Comparison of ENCODE assay signal across 9 mouse cellular contexts in genomic region chr16:11060645-11061044, GRCm38 (mm10). TPM values are rescaled to one million over a fixed set of nuclear protein-coding genes. Genes with fewer than 3 reads are reported as not detected.
DNase-seq lines count a peak whose midpoint lies in the region; ATAC-seq and TF ChIP-seq lines count a peak whose summit lies in the region.
"Had no signal": no experiment of that assay in that cellular context is flagged by ENCODE, and none has a peak within 500 bp of the region (broad histone marks: within the 10 kb centered on the region; RNA-seq: fewer than 3 reads in every experiment).

Snn (plus strand) TSS chr16:11060945.

- WGBS in kidney, embryonic 15.5 days = 87% methylated on average over 4 of the region's 4 CpGs
- 88% methylated on average over 4 of the region's 4 CpGs for WGBS in heart, embryonic 16.5 days
- WGBS in limb, embryonic 11.5 days = 84% methylated on average over 4 of the region's 4 CpGs

- H3K4me3 ChIP-seq in kidney, embryonic 15.5 days (replicated peaks) = no peak within 1 kb of the TSS
- no peak within 1 kb of the TSS for H3K4me3 ChIP-seq in heart, embryonic 16.5 days (ENCODE audit: low read length)
- no peak within 1 kb of the TSS for H3K4me3 ChIP-seq in limb, embryonic 11.5 days (ENCODE audit: low read depth, low read length)

- no peaks in the 10 kb centered on the region for H3K9me3 ChIP-seq in kidney, embryonic 15.5 days (replicated peaks)
- no peaks in the 10 kb centered on the region for H3K9me3 ChIP-seq in heart, embryonic 16.5 days (replicated peaks; ENCODE audit: control insufficient read depth, low read length)
- H3K9me3 ChIP-seq in limb, embryonic 11.5 days (ENCODE audit: control insufficient read depth, low read length) = no peaks in the 10 kb centered on the region

- H3K36me3 ChIP-seq in kidney, embryonic 15.5 days = no peaks in the 10 kb centered on the region
- no peaks in the 10 kb centered on the region for H3K36me3 ChIP-seq in heart, embryonic 16.5 days (ENCODE audit: control insufficient read depth, insufficient read depth)
- H3K36me3 ChIP-seq in limb, embryonic 11.5 days (ENCODE audit: control insufficient read depth, insufficient read depth, low read length) = no peaks in the 10 kb centered on the region

- H3K9ac ChIP-seq in kidney, embryonic 15.5 days = no peak within 1 kb of the TSS
- no peak within 1 kb of the TSS for H3K9ac ChIP-seq in heart, embryonic 16.5 days (ENCODE audit: low read length)
- no peak within 1 kb of the TSS for H3K9ac ChIP-seq in limb, embryonic 11.5 days (ENCODE audit: low read length)
- H3K9ac ChIP-seq: liver, embryonic 14.5 days had no signal

- no peak for TF ChIP-seq POLR2A in brain, embryonic 14.5 days (IDR thresholded peaks at IDR 0.05; ENCODE audit: borderline replicate concordance, extremely low read depth, insufficient read depth, insufficient read length, poor library complexity, severe bottlenecking)

- no peak for ATAC-seq in kidney, embryonic 15.5 days (replicated peaks; ENCODE audit: low FRiP score)
- ATAC-seq in heart, embryonic 16.5 days (replicated peaks; ENCODE audit: extremely low read depth, insufficient read depth, low FRiP score) = no peak
- no peak for ATAC-seq in limb, embryonic 11.5 days (ENCODE audit: insufficient number of reproducible peaks, low FRiP score, low TSS enrichment, low read depth)
- no peak for ATAC-seq in megakaryocyte progenitor cell, adult 5-6 weeks (replicated peaks; ENCODE audit: poor library complexity)

- DNase-seq in kidney, adult 18-20 months = no peak
- DNase-seq in brain, embryonic 14.5 days (ENCODE audit: low read depth) = no peak
- no peak for DNase-seq in limb, embryonic 11.5 days (ENCODE audit: low spot score)
- no peak for DNase-seq in retina, postnatal 1 day
- DNase-seq in liver = no peak

- no peak within 1 kb of the TSS for H3K27ac ChIP-seq in kidney, embryonic 15.5 days
- no peak within 1 kb of the TSS for H3K27ac ChIP-seq in heart, embryonic 16.5 days (ENCODE audit: low read length)
- no peak within 1 kb of the TSS for H3K27ac ChIP-seq in limb, embryonic 11.5 days (replicated peaks; ENCODE audit: low read depth, low read length)
- H3K27ac ChIP-seq: liver, embryonic 14.5 days had no signal

- H3K4me1 ChIP-seq in kidney, embryonic 15.5 days = peaks cover 24% of the 10 kb centered on the region
- H3K4me1 ChIP-seq in heart, embryonic 16.5 days (ENCODE audit: control insufficient read depth, insufficient read depth, low read length) = peaks cover 29% of the 10 kb centered on the region
- H3K4me1 ChIP-seq in limb, embryonic 11.5 days (ENCODE audit: control insufficient read depth, insufficient read depth, low read length) = peaks cover 6% of the 10 kb centered on the region; the same call in 1 of the 2 replicates

- TF ChIP-seq CTCF in brain, embryonic 14.5 days (IDR thresholded peaks at IDR 0.05; ENCODE audit: borderline replicate concordance, extremely low read depth, insufficient read depth, insufficient read length) = no peak

- H3K4me2 ChIP-seq in kidney, embryonic 15.5 days = no peak within 1 kb of the TSS
- no peak within 1 kb of the TSS for H3K4me2 ChIP-seq in heart, embryonic 16.5 days (ENCODE audit: low read depth, low read length)
- no peak within 1 kb of the TSS for H3K4me2 ChIP-seq in limb, embryonic 11.5 days (ENCODE audit: low read depth, severe bottlenecking)

- no peaks in the 10 kb centered on the region for H3K27me3 ChIP-seq in kidney, embryonic 15.5 days
- H3K27me3 ChIP-seq in heart, embryonic 16.5 days (ENCODE audit: control insufficient read depth, insufficient read depth, low read length) = no peaks in the 10 kb centered on the region
- no peaks in the 10 kb centered on the region for H3K27me3 ChIP-seq in limb, embryonic 11.5 days (ENCODE audit: control insufficient read depth, insufficient read depth, low read length)

RNA-seq across cellular contexts. Expression of gene Snn, which starts in this region (rescaled TPM):
- 37.7 and 40.6 TPM in 2 replicates for polyA plus RNA-seq in kidney, embryonic 15.5 days (2015; fragmentation: Nextera tagmentation; extraction: Ambion mirVana)
- 185 and 187 TPM in 2 replicates for polyA plus RNA-seq in brain, embryonic 14.5 days (2012; rRNA removed)
- 42.2 and 49.2 TPM in 2 replicates for polyA plus RNA-seq in heart, embryonic 16.5 days (2015; fragmentation: Nextera tagmentation; extraction: Ambion mirVana)
- 54.2 and 56.4 TPM in 2 replicates for polyA plus RNA-seq in limb, embryonic 11.5 days (2014; fragmentation: Nextera tagmentation; extraction: Ambion mirVana)
- total RNA-seq in megakaryocyte progenitor cell, adult 5-6 weeks (2015) = 0.59 and 2.1 TPM in 2 replicates
- 1.2 and 2.7 TPM in 2 replicates for total RNA-seq in megakaryocyte progenitor cell, adult 5-6 weeks (2017)
